Mouse (Mus musculus): Measurements from ENCODE around the gene Tbl2.

DNA sequence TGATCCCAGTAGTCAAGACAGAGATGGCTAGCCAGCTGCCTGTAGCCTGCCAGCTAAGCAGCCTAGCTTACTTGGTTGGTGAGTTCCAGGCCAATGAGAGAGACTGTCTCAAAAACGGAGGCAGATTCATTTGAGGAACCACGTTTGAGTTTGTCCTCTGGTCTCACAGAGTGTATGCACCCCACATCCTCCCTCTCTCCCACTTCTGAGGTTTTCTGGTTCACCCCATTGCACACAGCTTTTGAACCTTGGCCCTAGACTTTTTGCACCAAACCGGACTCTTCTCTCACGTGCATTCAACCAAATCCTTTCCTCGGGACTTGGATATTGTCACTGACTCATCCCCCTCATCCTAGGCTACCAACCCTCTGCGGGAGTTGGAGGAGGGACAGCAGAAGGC, 39.5 kb upstream of the Tbl2 start:
- TF ChIP-seq CTCF (conservative IDR thresholded peaks at IDR 0.05; ENCODE audit: insufficient read depth, insufficient read length, low read depth, low read length) (no peak), POLR2A (IDR thresholded peaks at IDR 0.05; ENCODE audit: low read depth, low read length) (no peak)
